Mouse (Mus musculus): Measurements from ENCODE around the gene Fbn1.
"Not testable (repeated sequence)": the region's sequence is repeated elsewhere in the genome, so short reads cannot be mapped to it uniquely, and the experiment has no call there.

Fbn1 gene

DNA sequence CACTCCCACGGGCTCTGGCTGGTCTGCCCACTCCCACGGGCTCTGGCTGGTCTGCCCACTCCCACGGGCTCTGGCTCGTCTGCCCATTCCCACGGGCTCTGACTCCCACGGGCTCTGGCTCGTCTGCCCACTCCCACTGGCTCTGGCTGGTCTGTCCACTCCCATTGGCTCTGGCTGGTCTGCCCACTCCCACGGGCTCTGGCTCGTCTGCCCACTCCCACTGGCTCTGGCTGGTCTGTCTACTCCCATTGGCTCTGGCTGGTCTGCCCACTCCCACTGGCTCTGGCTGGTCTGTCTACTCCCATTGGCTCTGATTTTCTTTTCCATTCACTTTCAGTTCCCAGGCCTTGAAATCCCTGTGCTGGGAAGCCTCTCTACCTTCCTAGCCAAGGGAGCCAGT, 227.8 kb downstream of the Fbn1 start:
- CTCF ChIA-PET, result not testable (repeated sequence)
- POLR2A ChIA-PET, result interaction anchor here in 1 of 4 experiments (0.6 to 0.9 kb wide), 3 partner anchors 33 to 207 kb away, joined by 3 read pairs; partner anchors contain the start of gene Dut

DNA sequence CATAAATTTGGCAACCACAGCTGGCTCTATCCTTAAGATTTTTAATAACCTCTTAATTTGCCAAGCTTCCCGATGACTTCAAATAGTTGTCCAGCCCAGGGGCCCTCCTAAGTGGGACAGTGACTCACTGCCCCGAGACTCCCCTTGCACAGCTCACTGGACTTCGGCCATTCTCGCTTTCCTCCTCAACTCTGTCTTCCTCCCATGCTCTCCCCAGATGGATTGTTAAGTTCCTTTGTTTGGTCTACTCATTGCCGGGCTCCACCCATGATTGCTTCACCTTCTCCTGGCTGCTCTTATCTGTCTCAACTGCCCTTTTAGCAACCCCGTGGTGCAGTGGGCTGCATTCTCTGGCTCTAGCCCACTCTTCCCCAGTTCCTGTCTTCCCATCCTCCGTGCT, 229.3 kb downstream of the Fbn1 start:
- CTCF ChIA-PET, result interaction anchor here in 1 of 4 experiments (0.5 kb wide), 1 partner anchor 11 kb away, joined by 3 read pairs; no protein-coding TSS in a partner anchor

GRCm38 (mm10) chr2:125276692-125277091, 231.1 kb downstream of the Fbn1 start:
- ChIA-PET CTCF (no interaction called here), POLR2A (no interaction called here)

More for the DNA sequence above, 229.3 kb downstream of the Fbn1 start:
- POLR2A ChIA-PET, result interaction anchor here in 1 of 4 experiments (0.5 to 1.1 kb wide), 2 partner anchors 30 to 129 kb away, joined by 3 to 4 read pairs; no protein-coding TSS in a partner anchor

DNA sequence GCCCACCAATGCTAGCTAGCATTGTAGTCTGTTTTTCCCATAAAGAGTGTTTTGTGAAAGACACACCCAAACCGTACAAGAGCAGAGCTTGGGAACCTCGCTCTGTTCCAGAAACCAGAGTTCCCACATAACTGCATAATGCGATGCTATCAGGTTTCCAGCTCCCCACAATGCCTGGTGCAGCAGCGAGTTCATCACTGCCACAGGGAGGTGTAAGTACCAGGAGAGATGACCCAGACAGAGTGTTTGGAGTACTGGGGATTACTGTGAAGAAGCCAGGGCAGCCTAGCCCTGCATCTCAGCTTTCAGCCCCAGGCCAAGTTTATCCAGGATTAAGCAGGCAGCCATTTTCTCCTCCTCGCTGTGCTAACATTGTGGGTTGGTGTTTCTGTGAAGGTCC, 232.2 kb downstream of the Fbn1 start:
- CTCF ChIA-PET, result no interaction called here

GRCm38 (mm10) chr2:125268876-125269275, 238.9 kb downstream of the Fbn1 start:
- CTCF ChIA-PET, result no interaction called here
- POLR2A ChIA-PET, result no interaction called here

More for the DNA sequence above, 232.2 kb downstream of the Fbn1 start:
- POLR2A ChIA-PET, result no interaction called here

GRCm38 (mm10) chr2:125263753-125264152, 244.0 kb downstream of the Fbn1 start:
- POLR2A ChIA-PET, result interaction anchor here in 2 of 4 experiments (0.9 to 1.7 kb wide), 5 partner anchors 9 to 361 kb away, joined by 3 to 6 read pairs (median 3); partner anchors contain the start of gene Cep152 (in 1 of the 2)
- CTCF ChIA-PET, result interaction anchor here in 1 of 4 experiments (0.8 kb wide), 1 partner anchor 341 kb away, joined by 3 read pairs; no protein-coding TSS in a partner anchor

GRCm38 (mm10) chr2:125263056-125263455, 244.7 kb downstream of the Fbn1 start:
- POLR2A ChIA-PET, result interaction anchor here in 1 of 4 experiments (1.2 kb wide), 1 partner anchor 362 kb away, joined by 3 read pairs; the partner anchor contains the start of gene Cep152
- CTCF ChIA-PET, result no interaction called here

GRCm38 (mm10) chr2:125260326-125260725, 247.5 kb downstream of the Fbn1 start:
- ChIA-PET CTCF (interaction anchor here in 1 of 4 experiments (0.7 kb wide), 1 partner anchor 10 kb away, joined by 4 read pairs; no protein-coding TSS in a partner anchor), POLR2A (interaction anchor here in 3 of 4 experiments (0.8 to 5.4 kb wide), 5 partner anchors 10 to 323 kb away, joined by 3 to 63 read pairs (median 4); partner anchors contain the start of gene Dut (in 1 of the 3))

DNA sequence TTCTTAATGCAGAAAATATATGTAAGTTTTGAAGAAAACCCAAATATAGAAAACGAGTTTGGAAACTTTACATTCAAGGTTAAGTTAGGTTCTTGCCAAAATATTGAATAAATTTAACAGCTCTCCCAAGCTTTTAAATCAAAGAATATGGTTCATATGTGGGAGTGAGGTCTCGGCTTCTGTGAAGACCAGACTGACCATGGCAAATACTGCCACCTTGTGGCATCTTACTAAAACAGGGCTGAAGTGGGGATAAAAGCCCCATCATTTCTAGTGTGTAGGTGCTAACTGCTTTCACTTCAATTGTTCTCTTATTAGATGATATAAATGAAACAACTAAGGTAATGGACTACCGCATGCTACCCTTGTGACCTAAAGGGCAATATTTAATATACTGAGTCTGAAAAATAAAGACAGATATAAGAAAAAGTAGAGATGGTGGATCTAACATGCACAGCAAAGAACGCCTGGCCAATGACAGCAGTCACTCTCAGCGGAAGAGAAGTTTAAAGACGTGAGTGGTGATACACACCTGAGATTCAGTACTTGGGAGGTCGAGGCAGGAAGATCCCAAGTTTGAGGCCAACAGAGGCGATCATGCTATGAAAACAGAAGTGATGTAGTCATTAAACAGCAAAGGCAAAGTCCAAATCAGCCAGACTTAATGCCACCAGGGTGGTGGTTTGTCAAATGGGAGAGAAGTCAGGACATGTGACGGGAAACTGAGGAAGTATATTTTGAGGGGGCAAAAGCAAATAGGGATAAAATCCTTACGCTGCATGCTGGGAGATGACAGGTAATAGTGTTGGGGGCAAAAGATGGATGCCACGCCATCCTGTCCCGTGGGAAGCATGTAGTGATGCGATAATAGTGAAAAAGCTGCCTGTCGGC, 248.3 kb downstream of the Fbn1 start:
- ChIA-PET CTCF (interaction anchor here in 2 of 4 experiments (0.6 to 0.7 kb wide), 3 partner anchors 10 to 714 kb away, joined by 3 read pairs; no protein-coding TSS in a partner anchor), POLR2A (interaction anchor here in 2 of 4 experiments (0.6 to 5.4 kb wide), 3 partner anchors 9 to 11 kb away, joined by 3 to 63 read pairs (median 4); partner anchors contain the start of gene Dut (in 1 of the 2))

DNA sequence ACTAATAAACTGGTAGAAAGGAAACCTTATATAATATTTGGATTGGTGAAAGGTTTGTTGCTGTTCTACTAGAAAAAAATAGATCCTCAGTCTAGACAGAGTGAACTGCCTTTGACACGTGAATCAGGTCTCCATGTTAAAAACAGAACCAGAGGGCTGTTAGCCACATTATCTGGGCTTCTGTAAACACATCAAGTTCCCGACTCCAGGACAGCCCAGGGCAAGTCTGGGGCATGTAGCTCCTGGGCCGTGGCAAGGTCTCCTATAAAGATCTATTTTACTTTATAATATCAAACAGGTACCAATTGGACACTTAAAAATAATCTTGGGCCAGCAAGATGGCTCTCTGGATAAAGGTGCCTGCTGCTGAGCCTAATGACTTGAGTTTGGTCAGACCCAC, 251.9 kb downstream of the Fbn1 start:
- ChIA-PET POLR2A (interaction anchor here in 3 of 4 experiments (1.5 to 2.5 kb wide), 3 partner anchors 8 kb away, joined by 4 to 17 read pairs (median 7); partner anchors contain the start of gene Dut (in 1 of the 3)), CTCF (interaction anchor here in 1 of 4 experiments (0.6 kb wide), 1 partner anchor 91 kb away, joined by 3 read pairs; no protein-coding TSS in a partner anchor)

GRCm38 (mm10) chr2:125254630-125255029, 253.2 kb downstream of the Fbn1 start:
- ChIA-PET POLR2A (interaction anchor here in 2 of 4 experiments (0.7 to 1.0 kb wide), 2 partner anchors 9 to 211 kb away, joined by 3 to 4 read pairs; no protein-coding TSS in a partner anchor), CTCF (no interaction called here)

GRCm38 (mm10) chr2:125253699-125254098, 254.1 kb downstream of the Fbn1 start:
- CTCF ChIA-PET, result no interaction called here
- POLR2A ChIA-PET, result interaction anchor here in 1 of 4 experiments (0.9 to 1.1 kb wide), 2 partner anchors 11 to 131 kb away, joined by 3 to 4 read pairs; no protein-coding TSS in a partner anchor

DNA sequence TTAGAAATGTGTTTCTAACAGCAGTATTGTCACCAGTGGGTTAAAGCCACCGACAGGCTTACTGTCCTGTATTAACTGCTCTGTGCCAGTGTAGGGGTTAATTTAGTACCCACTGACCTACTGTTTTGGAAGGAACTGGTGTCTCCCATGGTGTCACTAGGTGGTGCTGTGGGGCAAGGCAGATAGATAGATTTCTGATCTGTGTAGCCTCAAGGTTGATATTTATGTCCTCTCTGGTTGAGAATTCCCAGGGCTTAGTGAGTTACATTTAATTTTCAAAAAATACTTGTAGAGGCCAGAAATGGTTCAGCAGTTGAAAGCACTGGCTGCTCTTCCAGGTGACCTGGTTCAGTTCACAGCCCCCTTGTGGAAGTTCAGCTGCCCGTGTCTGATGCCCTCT, 255.5 kb downstream of the Fbn1 start:
- POLR2A ChIA-PET, result no interaction called here
- CTCF ChIA-PET, result no interaction called here

DNA sequence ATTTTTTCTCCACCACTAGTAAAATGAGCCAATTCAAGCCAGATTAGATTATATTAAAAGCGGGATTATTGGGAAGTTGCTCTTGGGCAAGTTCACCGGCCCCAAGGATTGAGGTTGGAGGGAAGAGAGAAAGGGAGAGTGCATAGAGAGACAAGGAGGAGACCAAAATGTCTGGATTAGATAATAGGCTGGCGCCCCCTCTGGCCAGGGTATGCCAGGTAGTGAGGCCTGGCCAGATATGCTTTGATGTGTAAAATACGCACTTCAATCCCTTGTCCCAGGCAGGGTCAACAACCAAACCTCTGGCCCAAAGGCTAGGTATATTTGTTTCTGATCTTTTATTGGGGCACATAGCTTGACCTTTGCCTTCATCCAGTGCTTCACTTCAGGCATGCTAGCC, 256.0 kb downstream of the Fbn1 start:
- CTCF ChIA-PET, result interaction anchor here in 1 of 4 experiments (1.0 kb wide), 1 partner anchor 373 kb away, joined by 3 read pairs; the partner anchor contains the start of gene Cep152

More for the DNA sequence above, 256.0 kb downstream of the Fbn1 start:
- POLR2A ChIA-PET, result interaction anchor here in 1 of 4 experiments (5.5 kb wide), 1 partner anchor 7 kb away, joined by 63 read pairs; no protein-coding TSS in a partner anchor

All from embryonic stem cell, embryonic (primary cell).